Mouse (Mus musculus) limb, embryonic 10.5 days (tissue): Measurements from ENCODE around the gene Gm4779. TPM values are rescaled to one million over a fixed set of nuclear protein-coding genes. Genes with fewer than 3 reads are reported as not detected.
A peak's percentile ranks its signal among the peaks of the same experiment; 100 is the strongest.
"Not testable (repeated sequence)": the region's sequence is repeated elsewhere in the genome, so short reads cannot be mapped to it uniquely, and the experiment has no call there.

Source experiments
- DNase-seq: peaks from one replicate; pipeline ENCODE4 v3.0.0-alpha.2; 2017; ENCODE audit warnings: low spot score
- H3K27ac ChIP-seq: fragments of 300-500 bp; sonication (generic); 2 replicates; pipeline ENCODE4 v1.5.1; 2016; ENCODE audit warnings: mild to moderate bottlenecking
- H3K27me3 ChIP-seq: fragments of 300-500 bp; sonication (generic); 2 replicates; pipeline ENCODE4 v1.6.1; 2016; ENCODE audit warnings: low read depth, mild to moderate bottlenecking; ENCODE audit not compliant: poor library complexity, severe bottlenecking
- H3K36me3 ChIP-seq: fragments of 300-500 bp; sonication (generic); 2 replicates; pipeline ENCODE4 v1.6.1; 2016; ENCODE audit warnings: mild to moderate bottlenecking, moderate library complexity
- H3K4me1 ChIP-seq: fragments of 300-500 bp; sonication (generic); 2 replicates; pipeline ENCODE4 v1.6.1; 2016
- H3K4me3 ChIP-seq: fragments of 300-500 bp; sonication (generic); 2 replicates; pipeline ENCODE4 v1.5.1; 2016; ENCODE audit warnings: mild to moderate bottlenecking, moderate library complexity
- H3K9me3 ChIP-seq: fragments of 300-500 bp; sonication (generic); replicated peaks from 2 replicates; pipeline ENCODE4 v1.6.1; 2016; ENCODE audit warnings: mild to moderate bottlenecking
- WGBS: fragments of 180-500 bp; shearing (Covaris S2); methylation state at CpG from one replicate; pipeline ENCODE4 v1.1.7; 2016; 5-methylcytosine and 5-hydroxymethylcytosine counted together
- polyA plus RNA-seq: library from polyadenylated mRNA; unstranded; fragments of >200 nt; fragmentation: Nextera tagmentation; extraction: Ambion mirVana; gene quantifications from 2 replicates; pipeline ENCODE4 v1.2.1, GENCODE M21; 2016

The Gm4779 gene
- 0.15 and 0.18 TPM in 2 replicates for polyA plus RNA-seq

DNA sequence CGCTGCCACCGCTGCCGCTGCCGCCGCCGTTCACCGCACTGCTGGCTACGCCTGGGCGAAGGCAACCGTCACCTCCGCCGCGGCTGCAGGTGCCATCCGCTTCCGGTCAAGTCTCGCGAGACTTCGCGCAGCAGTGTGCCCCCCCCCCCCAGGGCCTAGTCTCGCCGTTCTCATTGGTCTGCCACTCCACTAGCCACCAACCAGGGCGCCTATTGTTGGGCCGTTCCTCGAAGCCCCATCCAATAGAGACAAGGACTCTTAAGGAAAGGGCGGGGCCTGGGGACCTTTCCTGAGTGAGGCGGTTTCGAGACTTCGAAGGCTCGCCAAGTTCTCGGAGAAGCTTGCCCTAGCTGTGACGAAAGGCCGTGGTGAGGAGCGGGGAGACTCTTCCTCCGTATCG, at the start of gene Gm4779, which contains the start of gene 8030474K03Rik:
Gm4779 (minus strand) TSS at position 82 of the 400 bp plus-strand sequence.
8030474K03Rik (plus strand) TSS at position 315 of the 400 bp plus-strand sequence.
- Histone ChIP-seq H3K4me1 (no peaks in the 10 kb centered on the region), H3K9me3 (0 out of 2 replicates have a peak, but pooled peaks cover 4% of the 10 kb centered on the region), H3K27me3 (peaks cover 54% of the 10 kb centered on the region), H3K27ac (no peak within 1 kb of the TSS), H3K36me3 (no peaks in the 10 kb centered on the region), H3K4me3 (no peak within 1 kb of the TSS)
- no peak for DNase-seq
- WGBS = 91% methylated on average over 31 of the region's 35 CpGs

DNA sequence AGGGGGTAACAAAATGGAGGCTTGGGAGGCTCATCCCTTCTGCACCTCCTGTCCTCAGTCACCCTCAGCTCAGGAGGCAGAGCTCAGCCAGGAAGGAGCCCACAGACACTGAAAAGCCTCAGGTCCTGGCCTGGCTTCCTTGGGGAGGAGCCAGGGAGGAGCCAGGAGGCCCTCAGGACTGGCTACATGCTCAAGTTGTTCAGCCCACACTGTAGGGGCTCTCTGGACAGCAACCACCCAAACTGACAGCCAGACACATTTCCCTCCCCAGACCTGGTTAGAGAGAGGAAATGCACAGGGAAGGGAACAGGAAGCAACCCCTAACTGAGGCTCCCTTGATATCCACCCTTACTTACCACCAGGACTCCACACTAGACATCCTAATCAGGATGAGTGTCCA, 25.8 kb upstream of the Gm4779 start:
- H3K4me3 ChIP-seq, H3K27ac ChIP-seq, H3K4me1 ChIP-seq, DNase-seq, H3K36me3 ChIP-seq, H3K9me3 ChIP-seq: not testable (repeated sequence)
- H3K27me3 ChIP-seq = peaks cover 86% of the 10 kb centered on the region

DNA sequence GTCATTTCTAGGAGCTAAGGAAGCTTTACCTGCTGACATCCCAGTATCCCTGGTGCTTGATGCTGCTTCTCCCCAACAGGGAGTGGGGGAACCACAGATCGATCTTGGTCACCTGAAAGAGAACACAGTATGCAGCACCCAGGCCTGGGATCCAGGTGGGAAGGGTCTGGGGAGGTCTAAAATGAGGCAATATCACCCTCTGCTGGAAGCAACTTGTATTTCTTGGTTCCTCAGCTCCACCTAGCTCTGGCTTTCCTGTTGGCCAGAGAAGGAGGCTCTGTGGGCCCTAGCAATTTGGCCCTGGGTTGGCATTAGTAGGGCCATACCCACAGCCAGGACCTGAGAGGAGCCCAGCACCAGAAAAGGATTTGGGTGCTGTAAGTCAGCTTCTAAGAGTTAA, 24.9 kb upstream of the Gm4779 start:
- no peak overlapping the region for H3K4me3 ChIP-seq
- H3K36me3 ChIP-seq = no peaks in the 10 kb centered on the region
- no peak overlapping the region for H3K27ac ChIP-seq
- DNase-seq = no peak
- no peaks in the 10 kb centered on the region for H3K4me1 ChIP-seq
- H3K27me3 ChIP-seq = peaks cover 93% of the 10 kb centered on the region
- H3K9me3 ChIP-seq = no peaks in the 10 kb centered on the region
- 44% methylated on average over 1 of the region's 1 CpGs for WGBS

GRCm38 (mm10) chrX:101811750-101812149, 17.5 kb upstream of the Gm4779 start:
- Histone ChIP-seq H3K4me1 (no peaks in the 10 kb centered on the region), H3K27ac (no peak overlapping the region), H3K36me3 (no peaks in the 10 kb centered on the region), H3K4me3 (no peak overlapping the region), H3K9me3 (no peaks in the 10 kb centered on the region), H3K27me3 (peaks cover 78% of the 10 kb centered on the region)
- DNase-seq = no peak
- WGBS = 68% methylated on average over 3 of the region's 3 CpGs

DNA sequence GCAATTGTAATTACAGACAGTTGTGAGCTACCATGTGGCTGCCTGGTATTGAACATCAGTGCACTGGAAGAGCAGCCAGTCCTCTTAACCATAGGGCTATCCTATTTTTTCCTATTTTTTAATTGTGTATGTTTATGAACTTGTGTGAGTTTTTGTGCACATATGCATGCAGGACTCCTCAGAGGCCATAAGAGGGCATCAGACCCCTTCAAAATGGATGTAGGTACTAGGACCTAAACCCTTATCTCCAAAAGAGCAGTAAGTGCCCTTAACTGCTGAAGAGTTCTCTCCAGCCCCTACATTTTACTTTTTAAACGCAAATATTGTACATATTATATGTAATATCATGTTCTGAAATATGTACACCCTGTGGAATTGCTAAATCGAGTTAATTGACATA, 11.3 kb upstream of the Gm4779 start:
- Histone ChIP-seq H3K27me3 (peaks cover 54% of the 10 kb centered on the region), H3K4me3 (no peak overlapping the region), H3K36me3 (no peaks in the 10 kb centered on the region), H3K9me3 (no peaks in the 10 kb centered on the region), H3K27ac (no peak overlapping the region), H3K4me1 (no peaks in the 10 kb centered on the region)
- no peak for DNase-seq
- WGBS = 27% methylated on average over 2 of the region's 2 CpGs

DNA sequence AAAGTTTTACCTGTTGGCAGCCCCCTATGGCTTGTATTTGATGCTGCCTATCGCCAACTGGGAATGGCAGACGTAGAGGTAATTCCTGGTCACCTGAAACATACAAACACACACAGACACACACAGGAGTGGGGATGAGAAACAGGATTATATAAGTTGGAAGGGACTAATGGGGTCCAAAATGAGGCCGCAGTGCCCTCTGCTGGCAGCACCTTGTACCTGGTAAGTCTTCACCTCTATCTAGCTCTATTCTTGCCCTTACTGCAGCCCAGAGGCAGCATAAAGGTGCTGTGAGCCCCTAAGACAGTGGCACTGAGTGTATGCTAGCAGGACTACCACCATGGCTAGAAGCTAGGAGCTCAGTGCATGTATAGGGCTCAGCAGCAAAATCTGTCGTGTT, 2.7 kb downstream of the Gm4779 start:
- H3K27ac ChIP-seq = no peak overlapping the region
- H3K36me3 ChIP-seq = no peaks in the 10 kb centered on the region
- H3K4me3 ChIP-seq = no peak overlapping the region
- WGBS = 37% methylated on average over 4 of the region's 4 CpGs
- peak; percentile 51 for DNase-seq
- 0 out of 2 replicates have a peak, but pooled peaks cover 4% of the 10 kb centered on the region for H3K9me3 ChIP-seq
- H3K4me1 ChIP-seq = no peaks in the 10 kb centered on the region
- H3K27me3 ChIP-seq = peaks cover 51% of the 10 kb centered on the region

DNA sequence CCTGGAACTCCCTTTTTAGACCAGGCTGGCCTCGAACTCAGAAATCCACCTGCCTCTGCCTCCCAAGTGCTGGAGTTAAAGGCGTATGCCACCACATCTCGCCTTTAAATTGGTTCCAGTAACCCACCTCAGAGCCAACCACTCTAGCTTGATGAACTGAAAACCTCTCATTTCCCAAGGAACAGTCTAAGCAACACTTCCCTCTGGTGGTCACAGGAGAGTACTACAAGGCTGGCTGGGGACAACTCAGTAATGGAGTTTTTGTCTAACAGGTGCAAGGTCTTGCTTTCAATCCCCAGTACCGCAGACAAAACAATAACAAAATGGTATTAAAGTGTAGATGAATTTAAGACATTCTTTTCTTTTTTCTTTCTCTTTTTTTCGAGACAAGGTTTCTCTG, 22.2 kb downstream of the Gm4779 start:
- no peak overlapping the region for H3K27ac ChIP-seq
- WGBS = 43% methylated on average over 5 of the region's 5 CpGs
- no peaks in the 10 kb centered on the region for H3K36me3 ChIP-seq
- DNase-seq = peak; percentile 50
- H3K4me3 ChIP-seq = no peak overlapping the region
- H3K27me3 ChIP-seq = peaks cover 83% of the 10 kb centered on the region
- no peaks in the 10 kb centered on the region for H3K4me1 ChIP-seq
- H3K9me3 ChIP-seq = no peaks in the 10 kb centered on the region

GRCm38 (mm10) chrX:101770307-101770706, 23.9 kb downstream of the Gm4779 start:
- DNase-seq = no peak
- H3K4me3 ChIP-seq = no peak overlapping the region
- no peaks in the 10 kb centered on the region for H3K4me1 ChIP-seq
- no peaks in the 10 kb centered on the region for H3K9me3 ChIP-seq
- no peak overlapping the region for H3K27ac ChIP-seq
- WGBS = 65% methylated on average over 3 of the region's 3 CpGs
- no peaks in the 10 kb centered on the region for H3K36me3 ChIP-seq
- H3K27me3 ChIP-seq = peaks cover 88% of the 10 kb centered on the region

- Histone ChIP-seq H3K27me3 (peaks cover 88% of the 10 kb centered on the region), H3K9me3 (no peaks in the 10 kb centered on the region), H3K36me3 (no peaks in the 10 kb centered on the region), H3K27ac (no peak overlapping the region), H3K4me1 (no peaks in the 10 kb centered on the region), H3K4me3 (no peak overlapping the region)
- 66% methylated on average over 2 of the region's 2 CpGs for WGBS
- no peak for DNase-seq
These were observed 24.7 kb downstream of the Gm4779 start for GRCm38 (mm10) chrX:101769478-101769877.

- WGBS = 78% methylated on average over 7 of the region's 7 CpGs
- peaks cover 90% of the 10 kb centered on the region for H3K27me3 ChIP-seq
These were observed 26.9 kb downstream of the Gm4779 start for GRCm38 (mm10) chrX:101767280-101767679.

DNA sequence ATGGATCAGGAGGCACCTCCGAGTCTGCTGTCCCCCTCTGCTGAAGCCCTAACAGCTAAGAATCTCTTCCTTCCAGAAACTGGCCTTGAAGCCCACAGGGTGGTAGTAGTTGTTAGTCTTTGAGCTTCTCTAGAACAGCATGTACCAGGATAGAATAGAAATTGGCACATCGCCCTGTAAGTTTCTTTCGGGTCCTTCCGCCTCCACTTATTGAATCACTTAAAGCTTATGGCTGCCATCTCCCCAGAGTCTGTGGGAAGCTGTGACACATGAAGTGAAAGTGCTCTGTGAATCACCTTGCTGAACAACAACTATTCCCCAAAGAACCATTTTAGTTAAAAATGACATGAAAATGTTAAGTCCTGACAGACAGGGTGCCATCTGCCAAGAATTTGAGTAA, 29.1 kb downstream of the Gm4779 start:
- H3K9me3 ChIP-seq = no peaks in the 10 kb centered on the region
- H3K36me3 ChIP-seq = no peaks in the 10 kb centered on the region
- H3K27me3 ChIP-seq = peaks cover 90% of the 10 kb centered on the region
- no peak overlapping the region for H3K27ac ChIP-seq
- DNase-seq = no peak
- WGBS = 78% methylated on average over 4 of the region's 4 CpGs
- no peaks in the 10 kb centered on the region for H3K4me1 ChIP-seq
- H3K4me3 ChIP-seq = no peak overlapping the region

More at GRCm38 (mm10) chrX:101767280-101767679, 26.9 kb downstream of the Gm4779 start:
- Histone ChIP-seq H3K9me3 (no peaks in the 10 kb centered on the region), H3K4me3 (no peak overlapping the region), H3K36me3 (no peaks in the 10 kb centered on the region), H3K27ac (no peak overlapping the region), H3K4me1 (no peaks in the 10 kb centered on the region)
- DNase-seq = no peak

DNA sequence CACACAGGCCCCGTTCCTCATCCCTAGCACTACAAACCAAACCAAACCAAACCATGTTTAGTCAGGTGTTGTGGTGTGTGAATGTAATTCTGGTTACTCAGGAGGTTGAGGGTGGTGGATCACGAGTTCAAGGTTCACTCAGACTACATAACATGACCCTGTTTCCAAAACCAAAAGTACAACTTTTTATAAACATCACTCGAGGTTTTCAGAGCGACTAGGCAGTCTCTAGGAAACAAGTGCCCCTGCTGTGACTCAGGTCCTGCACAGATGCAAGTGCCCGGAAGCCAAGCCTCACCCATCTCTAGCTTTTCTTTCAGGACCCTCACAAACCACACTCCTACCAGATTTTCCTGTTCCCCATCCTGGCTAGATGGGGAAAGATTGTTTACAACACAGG, 29.6 kb downstream of the Gm4779 start:
- peaks cover 90% of the 10 kb centered on the region for H3K27me3 ChIP-seq
- H3K27ac ChIP-seq = no peak overlapping the region
- DNase-seq = no peak
- H3K4me1 ChIP-seq = no peaks in the 10 kb centered on the region
- no peaks in the 10 kb centered on the region for H3K9me3 ChIP-seq
- 86% methylated on average over 5 of the region's 5 CpGs for WGBS
- H3K4me3 ChIP-seq = no peak overlapping the region
- no peaks in the 10 kb centered on the region for H3K36me3 ChIP-seq

DNA sequence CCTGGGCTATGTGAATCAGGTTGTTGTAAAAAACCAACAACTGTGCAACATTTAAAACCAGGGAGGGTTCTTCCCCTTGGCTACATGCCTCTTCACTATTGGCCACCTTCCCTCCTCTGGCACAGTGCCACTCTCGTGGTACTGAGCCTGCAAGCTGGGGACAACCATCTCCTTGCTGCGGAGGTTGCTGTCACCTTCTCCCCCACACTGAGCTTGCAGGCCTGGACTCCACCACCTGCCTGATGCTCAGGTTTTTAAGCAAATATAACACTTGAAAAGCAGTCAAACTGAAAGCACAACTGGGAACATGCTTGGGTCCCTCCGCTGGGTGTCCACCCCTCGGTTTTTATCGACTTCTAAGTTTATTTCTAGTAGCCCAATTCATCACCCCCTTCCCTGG, 39.7 kb downstream of the Gm4779 start:
- Histone ChIP-seq H3K9me3 (no peaks in the 10 kb centered on the region), H3K4me1 (peaks cover 6% of the 10 kb centered on the region; the same call in 1 of the 2 replicates), H3K27me3 (peaks cover 94% of the 10 kb centered on the region), H3K36me3 (no peaks in the 10 kb centered on the region), H3K27ac (no peak overlapping the region), H3K4me3 (no peak overlapping the region)
- WGBS = 71% methylated on average over 5 of the region's 5 CpGs
- DNase-seq = no peak

- Histone ChIP-seq H3K4me1 (peaks cover 8% of the 10 kb centered on the region; the same call in 1 of the 2 replicates), H3K9me3 (no peaks in the 10 kb centered on the region), H3K27ac (no peak overlapping the region), H3K36me3 (no peaks in the 10 kb centered on the region), H3K27me3 (peaks cover 96% of the 10 kb centered on the region), H3K4me3 (no peak overlapping the region)
- 81% methylated on average over 4 of the region's 4 CpGs for WGBS
- no peak for DNase-seq
These were observed 44.1 kb downstream of the Gm4779 start for GRCm38 (mm10) chrX:101750144-101750543.
